Mouse (Mus musculus) neutrophil, adult 5-6 weeks (primary cell): ENCODE measurements around the gene Syf2. TPM values are rescaled to one million over a fixed set of nuclear protein-coding genes. Genes with fewer than 3 reads are reported as not detected.
A peak's percentile ranks its signal among the peaks of the same experiment; 100 is the strongest.

Source experiments
- ATAC-seq: fragments of 151-379, 151-347 bp; 2 replicates; pipeline ENCODE4 v1.8.0; 2017; ENCODE audit warnings: mild to moderate bottlenecking, moderate TSS enrichment; ENCODE audit not compliant: insufficient number of reproducible peaks, poor library complexity, low FRiP score, severe bottlenecking; ENCODE audit errors: extremely low read depth
- total RNA-seq: library from RNA; stranded (forward); fragments of 200-1000 nt; gene quantifications from 2 replicates; pipeline ENCODE4 v1.2.3, GENCODE M21; 2017

Syf2 gene
- total RNA-seq, 1 experiment from 2014 or later = 473 TPM

DNA sequence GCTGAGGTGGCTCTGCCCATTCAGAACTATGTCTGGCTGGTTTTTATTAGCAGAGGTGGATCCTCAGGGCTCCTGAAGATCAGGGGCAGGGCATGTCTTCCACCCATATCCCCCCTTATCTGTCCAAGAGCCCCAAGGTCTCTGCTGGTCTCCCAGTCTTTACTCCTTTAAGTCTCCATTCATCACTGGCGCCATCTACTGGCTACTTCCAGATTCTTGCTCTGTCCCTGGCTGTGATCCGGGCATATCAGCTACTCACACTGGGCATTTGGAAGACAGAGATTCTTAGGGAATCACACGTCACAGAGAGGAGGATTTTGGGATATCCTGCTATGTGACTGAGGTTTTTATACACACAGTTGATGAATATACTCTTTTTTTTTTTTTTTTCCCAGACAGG, 25.6 kb downstream of the Syf2 start:
- ATAC-seq = peak; percentile 49; the same call in 1 of the 2 replicates

DNA sequence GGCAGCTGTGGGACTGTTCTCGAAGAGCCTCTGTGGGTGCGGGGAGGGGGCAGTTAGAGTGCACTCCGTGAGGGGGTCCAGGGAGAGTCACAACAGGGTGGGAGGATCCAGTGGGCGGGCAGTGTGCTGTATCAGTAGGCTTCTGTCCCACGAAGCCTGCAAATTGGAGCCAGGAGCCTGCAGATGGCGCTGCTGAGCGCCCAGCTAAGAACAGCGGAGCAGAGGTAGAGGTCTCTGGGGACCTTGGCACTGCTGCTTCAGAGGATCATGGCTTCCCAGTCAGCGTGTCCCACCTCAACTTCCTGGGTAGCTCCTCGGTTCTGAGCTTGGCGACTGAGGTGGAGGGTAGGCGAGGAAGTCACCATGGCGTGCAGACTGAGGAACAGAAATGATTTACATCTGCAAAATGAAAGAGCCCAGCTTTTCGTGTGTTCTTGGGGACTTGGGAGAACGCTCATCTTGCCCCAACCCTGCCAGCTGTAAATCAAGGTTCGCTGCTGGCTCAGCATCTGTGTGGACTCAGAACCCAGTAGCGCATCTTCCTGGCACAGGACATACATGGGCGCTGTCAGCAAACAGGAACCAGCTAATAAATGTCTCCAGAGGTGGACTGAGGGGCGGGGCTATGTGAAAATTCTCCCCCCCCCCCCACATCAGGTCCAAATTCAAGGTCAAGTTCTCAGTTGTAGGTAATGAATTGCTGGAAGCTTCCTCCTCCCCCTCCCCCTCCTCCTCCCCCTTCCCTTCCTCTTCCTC, 32.5 kb downstream of the Syf2 start:
- peak; percentile 51; the same call in 1 of the 2 replicates for ATAC-seq

DNA sequence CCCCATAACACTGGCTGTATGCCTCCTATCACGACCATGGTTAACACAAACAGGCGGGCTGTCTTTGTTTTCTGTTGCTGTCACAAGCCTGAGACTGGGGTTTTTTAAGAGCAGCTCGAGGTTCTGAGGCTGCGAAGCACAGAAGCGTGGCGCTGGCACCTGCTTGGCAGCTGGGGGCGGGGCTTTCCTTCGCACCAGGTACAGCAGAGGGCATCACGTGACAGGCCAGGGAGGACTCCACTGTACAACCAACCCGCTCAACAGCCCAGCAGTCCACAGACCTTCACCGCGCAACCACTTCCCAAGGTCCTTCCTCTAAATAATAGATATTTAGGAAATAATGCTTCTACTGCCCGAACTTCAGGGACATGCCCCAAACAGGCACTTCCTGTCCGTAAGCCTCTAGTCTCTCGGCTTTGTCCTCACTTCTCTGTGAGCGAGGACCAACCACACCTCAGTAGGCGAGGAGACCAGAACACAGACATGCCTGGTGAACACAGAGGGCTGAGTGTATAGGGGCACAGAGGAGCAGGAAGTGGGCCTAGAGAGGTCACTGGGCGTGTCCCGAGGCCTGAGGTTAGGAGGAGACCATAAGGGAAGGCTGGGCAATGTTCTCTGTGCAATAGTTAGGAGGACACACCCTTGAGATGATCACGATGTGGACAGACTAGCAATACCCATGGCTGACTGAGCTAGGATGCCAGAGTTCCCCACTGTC, 37.3 kb downstream of the Syf2 start:
- peak; percentile 47 for ATAC-seq

DNA sequence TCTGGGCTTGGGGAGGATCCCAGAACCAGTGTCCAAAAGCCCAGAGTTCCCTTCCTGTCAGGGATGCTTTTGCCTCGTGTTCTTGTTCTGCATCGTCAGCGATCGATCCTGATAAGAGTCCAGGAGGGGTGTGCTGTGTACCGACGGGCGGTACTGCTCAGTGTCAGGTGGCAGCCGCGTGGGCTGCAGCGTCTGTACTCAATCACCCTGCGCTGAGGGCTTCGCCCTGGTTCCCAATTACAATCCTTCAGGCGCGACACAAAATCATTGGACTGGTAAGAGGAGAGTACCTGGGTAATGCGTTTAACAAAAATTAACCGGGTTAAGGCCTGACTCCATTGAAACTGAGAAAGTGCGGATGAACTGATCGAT, 37.9 kb downstream of the Syf2 start:
- ATAC-seq = no peak

DNA sequence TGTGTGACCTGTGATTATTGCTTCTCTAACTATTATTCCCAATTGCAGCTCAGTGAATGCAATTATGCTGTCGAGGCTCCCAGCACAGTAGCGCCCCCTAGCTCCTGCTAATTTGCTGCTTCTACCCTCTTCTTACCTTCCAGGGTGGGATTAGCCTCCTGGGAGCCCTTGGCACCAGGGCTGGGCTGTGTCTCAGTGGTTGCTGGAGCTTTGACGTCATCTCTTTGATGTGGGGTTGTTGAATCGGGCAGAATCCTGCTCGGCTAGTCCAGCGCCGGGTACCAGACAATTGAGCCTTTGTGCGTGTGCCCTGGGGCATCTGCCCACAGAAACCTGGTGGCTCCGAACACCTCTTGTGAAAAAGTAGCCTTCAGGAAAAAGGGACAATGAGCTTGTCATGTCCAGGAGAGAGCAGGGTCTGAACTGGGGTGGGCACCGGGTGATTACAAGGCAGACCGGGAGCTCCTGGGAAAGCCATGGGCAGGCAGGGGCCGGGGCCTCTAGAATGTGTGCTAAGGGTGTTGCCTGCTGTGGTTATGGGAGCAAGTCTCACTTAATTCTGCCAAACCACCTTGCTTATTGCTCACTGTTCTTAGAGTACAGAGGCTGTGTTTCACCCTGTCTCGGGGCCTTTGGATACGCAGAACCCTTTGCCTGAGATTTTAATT, 44.7 kb downstream of the Syf2 start:
- no peak for ATAC-seq

DNA sequence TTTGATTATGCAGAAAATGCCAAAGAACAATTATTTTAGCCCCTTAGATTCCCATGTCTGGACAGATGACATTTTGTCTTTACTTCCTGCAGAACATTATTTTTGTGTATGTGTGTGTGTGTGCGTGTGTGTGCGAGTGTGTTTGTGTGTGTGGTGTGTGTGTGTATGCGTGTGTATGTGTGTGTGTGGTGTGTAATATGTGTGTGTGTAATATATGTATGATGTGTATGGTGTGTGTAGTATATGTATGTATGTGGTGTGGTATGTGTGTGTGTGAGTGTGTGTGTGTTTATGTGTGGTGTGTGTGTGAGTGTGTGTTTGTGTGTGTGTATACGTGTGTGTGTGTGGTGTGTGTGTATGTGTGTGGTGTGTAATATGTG, 45.2 kb downstream of the Syf2 start:
- ATAC-seq = no peak

DNA sequence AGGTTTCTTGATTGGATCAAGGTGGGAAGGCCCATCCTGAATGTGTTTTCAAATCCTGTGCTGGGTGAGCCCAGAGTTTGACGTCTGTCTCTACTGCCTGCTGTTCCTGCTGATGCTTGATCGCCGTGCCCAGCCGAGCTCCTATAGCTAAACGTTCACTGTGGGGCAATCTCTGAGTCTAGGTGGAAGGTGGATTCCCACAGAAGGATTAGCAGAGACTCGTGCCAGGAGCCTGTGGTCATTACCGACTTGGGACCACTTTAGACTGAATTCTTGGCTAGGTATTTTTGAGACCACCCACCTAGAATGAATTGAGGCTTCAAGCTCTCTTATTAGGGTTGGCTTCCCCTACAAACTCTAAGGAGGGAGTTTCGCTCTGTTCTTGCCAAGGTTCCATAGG, 48.2 kb downstream of the Syf2 start:
- no peak for ATAC-seq

DNA sequence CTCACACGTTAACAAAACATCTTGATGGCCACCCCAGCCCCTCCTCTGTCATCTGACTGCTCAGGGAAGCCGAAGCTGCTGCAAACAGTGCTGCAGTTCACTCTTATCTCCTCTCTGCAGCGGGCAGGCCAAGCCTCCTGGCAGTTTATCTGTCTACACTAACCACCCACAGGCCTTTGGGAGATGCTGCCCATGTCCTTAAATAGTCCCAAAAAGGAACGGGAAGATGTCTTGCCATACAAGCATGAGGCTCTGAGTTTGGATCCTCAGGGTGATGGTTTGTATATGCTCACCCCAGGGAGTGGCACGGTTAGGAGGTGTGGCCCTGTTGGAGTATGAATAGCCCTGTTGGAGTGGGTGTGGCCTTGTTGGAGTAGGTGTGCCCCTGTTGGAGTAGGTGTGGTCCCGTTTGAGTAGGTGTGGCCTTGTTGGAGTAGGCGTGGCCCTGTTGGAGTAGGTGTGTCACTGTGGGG, 51.3 kb downstream of the Syf2 start:
- no peak for ATAC-seq

DNA sequence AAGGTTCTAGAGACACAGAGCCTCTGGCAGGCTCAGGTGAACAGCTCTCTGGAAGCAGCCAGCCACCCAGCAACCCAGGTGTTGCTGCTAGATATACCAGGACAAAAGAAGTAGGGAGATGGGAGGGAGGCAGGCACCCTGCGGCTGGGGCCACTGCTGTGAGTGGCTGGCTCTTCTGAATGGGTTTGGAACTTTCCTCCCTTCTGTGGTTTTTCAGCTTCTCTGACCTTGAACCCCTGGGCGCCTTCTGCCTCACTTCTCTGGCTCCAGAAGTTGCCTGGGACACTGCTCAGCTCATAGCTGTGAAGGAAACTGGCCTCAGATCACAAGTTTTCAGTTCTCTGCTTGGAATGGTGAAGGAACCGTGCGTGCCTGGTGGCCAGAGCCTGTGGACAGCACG, 52.4 kb downstream of the Syf2 start:
- ATAC-seq = no peak

DNA sequence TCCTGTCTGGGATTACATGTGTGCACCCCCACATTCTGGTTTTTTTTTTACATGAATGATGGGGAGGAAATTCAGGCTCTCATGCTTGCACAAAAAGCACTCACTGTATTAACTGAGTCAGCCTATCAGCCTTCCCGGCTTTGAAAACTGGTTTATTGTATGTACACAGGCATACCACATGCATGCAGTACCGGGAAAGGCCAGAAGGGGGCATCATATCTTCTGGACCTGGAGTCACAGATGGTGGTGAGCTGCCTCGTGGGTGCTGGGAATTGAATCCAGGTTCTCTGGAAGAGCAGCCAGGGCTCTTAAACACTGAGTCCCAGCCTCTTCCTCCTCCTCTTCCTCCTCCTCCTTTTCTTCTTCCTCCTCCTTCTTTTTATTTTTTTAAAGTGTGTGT, 53.9 kb downstream of the Syf2 start:
- no peak for ATAC-seq

DNA sequence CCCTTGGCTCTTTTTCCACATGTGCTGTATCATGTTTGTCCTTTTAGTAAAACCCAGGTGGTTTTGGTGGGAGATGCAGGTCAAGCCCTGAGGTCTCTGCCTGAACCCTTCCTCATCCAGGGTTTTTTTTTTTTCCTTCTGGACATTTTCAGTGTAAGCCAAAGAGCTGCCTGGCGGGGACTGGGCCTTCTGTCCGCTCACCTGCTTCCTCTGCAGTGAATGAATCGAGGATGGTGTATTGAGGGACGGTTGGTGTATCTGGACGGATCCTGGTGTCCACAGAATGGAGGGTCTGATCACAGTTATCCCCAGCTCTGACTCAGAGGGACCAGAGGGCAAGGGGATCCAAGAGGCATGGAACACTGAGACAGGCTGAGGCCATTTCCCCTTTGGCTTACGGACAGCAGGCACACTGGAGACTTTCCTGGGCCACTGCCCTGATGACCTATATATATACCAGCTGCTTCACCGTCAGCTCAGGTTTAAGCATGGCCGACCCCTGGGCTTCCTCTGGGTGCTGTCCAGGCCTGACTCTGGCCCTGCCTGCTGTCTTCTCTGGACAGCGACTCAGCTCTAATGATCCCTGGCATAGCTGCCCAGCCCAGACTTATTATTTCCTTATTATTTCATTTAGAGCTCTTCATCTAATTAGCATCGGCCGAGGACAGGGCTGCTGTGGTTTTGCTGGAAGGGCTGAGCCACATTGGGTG, 55.1 kb downstream of the Syf2 start:
- ATAC-seq = no peak

DNA sequence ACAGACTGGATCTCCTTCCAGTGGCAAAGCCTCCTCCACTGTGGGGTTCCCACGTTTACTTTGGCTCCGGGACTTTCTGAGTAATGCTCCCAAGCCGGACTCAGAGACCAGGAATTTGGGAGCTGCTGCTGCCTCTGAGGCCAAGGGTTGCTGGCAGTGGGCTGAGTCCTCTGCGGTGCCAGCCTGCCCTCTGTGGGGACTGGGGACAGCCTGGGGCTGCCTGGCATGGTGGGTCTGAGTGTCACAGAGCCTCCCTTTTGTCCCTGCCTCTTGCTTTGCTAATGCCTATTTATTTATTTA, 55.6 kb downstream of the Syf2 start:
- no peak for ATAC-seq

DNA sequence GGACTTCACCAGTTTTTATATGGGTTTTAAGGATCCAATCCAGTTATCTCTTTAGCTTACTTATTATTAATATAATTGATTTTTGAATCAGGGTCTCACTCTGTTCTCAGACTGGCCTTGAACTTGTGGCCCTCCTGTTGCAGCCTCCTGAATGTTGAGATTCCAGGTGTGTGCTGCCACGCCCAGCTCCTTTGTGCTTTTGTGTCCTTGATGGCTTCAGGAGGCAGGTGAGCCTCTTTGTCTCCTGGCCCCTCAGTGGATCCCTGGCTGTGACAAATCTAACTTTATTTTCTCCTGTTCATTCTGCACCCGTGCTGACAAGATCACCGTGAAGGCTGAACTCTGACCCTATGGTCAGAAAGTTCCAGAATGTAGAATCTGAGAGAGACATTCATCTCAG, 56.3 kb downstream of the Syf2 start:
- ATAC-seq = no peak

Other genes with a start within 250 kb of the Syf2 start
- 2.0 and 2.2 TPM in 2 replicates for gene Man1c1, start 226.6 kb upstream of the Syf2 start, total RNA-seq
- 25.7 and 27.0 TPM in 2 replicates for gene Ldlrap1, start 162.9 kb upstream of the Syf2 start, total RNA-seq
- gene Maco1, start 77.6 kb upstream of the Syf2 start, total RNA-seq = 36.6 and 42.2 TPM in 2 replicates
- 0.98 TPM in 1 of 2 replicates, not detected in the other for gene Rhd, start 66.4 kb upstream of the Syf2 start, total RNA-seq
- gene Tmem50a, start 15.9 kb upstream of the Syf2 start, total RNA-seq = 292 TPM in 2 replicates
- gene Rsrp1, start 7.3 kb upstream of the Syf2 start, total RNA-seq = 622 and 656 TPM in 2 replicates
- gene Runx3, start 189.8 kb downstream of the Syf2 start, total RNA-seq = 24.0 and 27.3 TPM in 2 replicates